Mouse (Mus musculus) heart, adult 2 months (tissue): Measurements from ENCODE around the gene Lamc2. TPM values are rescaled to one million over a fixed set of nuclear protein-coding genes. Genes with fewer than 3 reads are reported as not detected.

Experiments used
- DNase-seq, 2 experiments: peaks; one replicate each; pipeline ENCODE4 v3.0.0; 2021
- H3K27ac ChIP-seq: fragments of 200-600 bp; 2 replicates; pipeline ENCODE4 v1.8.1; 2022
- H3K27me3 ChIP-seq: fragments of 200-500 bp; 2 replicates; pipeline ENCODE4 v1.6.1; 2012; ENCODE audit warnings: mild to moderate bottlenecking, low read length, inconsistent platforms, mixed read lengths; ENCODE audit not compliant: control insufficient read depth, insufficient read depth
- H3K36me3 ChIP-seq: fragments of 200-500 bp; 2 replicates; pipeline ENCODE4 v1.6.1; 2012; ENCODE audit warnings: low read length, inconsistent platforms; ENCODE audit not compliant: control insufficient read depth, insufficient read depth
- H3K4me1 ChIP-seq: fragments of 200-500 bp; 2 replicates; pipeline ENCODE4 v1.6.1; 2011; ENCODE audit warnings: low read length; ENCODE audit not compliant: control insufficient read depth, insufficient read depth
- H3K4me3 ChIP-seq: fragments of 200-600 bp; 2 replicates; pipeline ENCODE4 v1.8.1; 2022
- H3K79me2 ChIP-seq: fragments of 200-500 bp; replicated peaks from 2 replicates; pipeline ENCODE4 v1.6.1; 2012; ENCODE audit warnings: mild to moderate bottlenecking, inconsistent platforms, low read length, moderate library complexity, mixed read lengths; ENCODE audit not compliant: control insufficient read depth, insufficient read depth
- H3K9ac ChIP-seq: fragments of 200-500 bp; 2 replicates; pipeline ENCODE4 v1.6.1; 2012; ENCODE audit warnings: low read depth, mild to moderate bottlenecking, control low read depth, inconsistent platforms, low read length, mixed read lengths
- CTCF ChIP-seq: fragments of 200-600 bp; IDR thresholded peaks from 2 replicates; pipeline ENCODE4 v1.8.1; 2022; ENCODE audit warnings: antibody characterized with exemption, mild to moderate bottlenecking, moderate library complexity
- EP300 ChIP-seq: fragments of 200-500 bp; IDR thresholded peaks from 2 replicates; pipeline ENCODE4 v1.6.1; 2011; ENCODE audit warnings: low read depth, low read length, control low read depth; ENCODE audit not compliant: insufficient read depth
- POLR2A ChIP-seq: fragments of 200-500 bp; IDR thresholded peaks from 2 replicates; pipeline ENCODE4 v1.6.1; 2011; ENCODE audit warnings: mild to moderate bottlenecking, low read depth, low read length, control low read depth; ENCODE audit not compliant: insufficient read depth
- WGBS: fragments of 180-500 bp; shearing (Covaris S2); methylation state at CpG from one replicate; pipeline ENCODE4 v1.1.7; 2018; 5-methylcytosine and 5-hydroxymethylcytosine counted together
- intact Hi-C: fragments of 180-260 bp; cut with DNase I; formaldehyde crosslinking; loops from one replicate; pipeline ENCODE4 v1.15.1; 2025
- polyA plus RNA-seq: library from polyadenylated mRNA; depleted of rRNA; stranded (reverse); fragments of >200 nt; gene quantifications from 2 replicates; pipeline ENCODE4 v1.2.3, GENCODE M21; 2012; rRNA removed
- total RNA-seq, 2 experiments: library from RNA; stranded (reverse); gene quantifications; 2 replicates each; pipeline ENCODE4 v1.2.3; 2021

Gene Lamc2
- total and polyA plus RNA-seq, 3 experiments = 1.6 to 11.8 (median 9.3) TPM

DNA sequence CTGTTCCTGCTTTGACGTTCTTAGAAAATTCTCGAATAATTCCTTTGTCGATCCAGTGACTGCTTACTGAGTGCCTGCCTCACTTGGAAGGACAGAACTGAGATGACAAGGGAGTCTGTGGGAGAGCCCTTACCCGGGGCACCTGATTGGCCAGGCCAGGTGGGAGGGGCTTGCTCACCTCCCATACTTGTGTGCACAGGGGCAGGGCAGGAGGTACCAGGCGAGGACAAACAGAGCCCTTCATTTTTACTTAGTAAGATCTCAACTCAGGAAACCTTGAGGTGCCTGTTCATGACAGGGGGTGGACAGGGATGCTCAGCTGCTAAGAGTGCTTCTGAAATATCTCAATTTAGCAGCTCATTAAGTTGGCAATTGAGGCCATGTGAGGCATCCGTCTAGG, 110.3 kb downstream of the Lamc2 start:
- H3K79me2 ChIP-seq = no peaks in the 10 kb centered on the region
- no peaks in the 10 kb centered on the region; the same call in 1 of the 2 replicates for H3K4me1 ChIP-seq
- WGBS = 49% methylated on average over 6 of the region's 6 CpGs
- no peak overlapping the region for H3K9ac ChIP-seq
- no peak overlapping the region for H3K27ac ChIP-seq
- H3K36me3 ChIP-seq = no peaks in the 10 kb centered on the region
- intact Hi-C loops = loop anchor here (1.0 kb wide), 1 partner anchor 9 kb away; no protein-coding TSS in a partner anchor
- no peak for TF ChIP-seq EP300
- TF ChIP-seq POLR2A = no peak
- TF ChIP-seq CTCF = no peak
- no peak for DNase-seq
- H3K27me3 ChIP-seq = no peaks in the 10 kb centered on the region
- H3K4me3 ChIP-seq = no peak overlapping the region

DNA sequence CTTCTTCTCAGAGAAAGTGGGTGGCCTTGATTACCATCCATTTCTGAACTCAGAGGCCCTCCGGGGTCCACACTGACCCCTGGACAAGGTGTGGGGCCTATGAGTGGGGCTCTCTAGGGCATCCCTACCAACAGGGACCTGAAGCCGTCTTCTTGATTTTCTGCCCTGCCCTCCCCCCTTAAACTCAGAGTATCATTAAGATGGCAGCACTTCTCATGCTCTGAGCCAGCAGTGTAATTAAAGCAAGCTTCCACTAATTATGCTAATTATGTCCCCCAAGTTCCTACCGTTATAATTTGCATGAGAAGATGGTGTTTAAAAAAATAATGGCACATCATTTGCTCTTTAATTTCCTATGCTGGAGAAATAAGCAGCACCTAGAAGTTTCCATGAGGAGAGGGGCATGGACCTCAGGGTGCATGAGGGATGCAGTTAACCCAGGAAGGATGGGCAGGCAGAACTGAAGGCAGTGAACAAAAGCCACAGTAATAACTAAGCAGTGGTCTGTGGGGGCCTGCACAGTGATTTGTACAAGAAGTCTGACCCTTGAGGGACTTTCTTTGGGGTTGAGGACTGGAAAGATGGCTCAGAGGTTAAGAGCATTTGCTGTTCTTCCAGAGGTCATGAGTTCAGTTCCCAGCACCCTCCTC, 111.0 kb downstream of the Lamc2 start:
- H3K79me2 ChIP-seq = no peaks in the 10 kb centered on the region
- H3K36me3 ChIP-seq = no peaks in the 10 kb centered on the region
- intact Hi-C loops = no loop called here
- H3K27ac ChIP-seq = no peak overlapping the region
- H3K4me3 ChIP-seq = no peak overlapping the region
- no peak for DNase-seq
- WGBS = 92% methylated on average over 3 of the region's 3 CpGs
- TF ChIP-seq CTCF = no peak
- TF ChIP-seq EP300 = no peak
- TF ChIP-seq POLR2A = no peak
- no peaks in the 10 kb centered on the region for H3K27me3 ChIP-seq
- no peak overlapping the region for H3K9ac ChIP-seq
- H3K4me1 ChIP-seq = no peaks in the 10 kb centered on the region; the same call in 1 of the 2 replicates

DNA sequence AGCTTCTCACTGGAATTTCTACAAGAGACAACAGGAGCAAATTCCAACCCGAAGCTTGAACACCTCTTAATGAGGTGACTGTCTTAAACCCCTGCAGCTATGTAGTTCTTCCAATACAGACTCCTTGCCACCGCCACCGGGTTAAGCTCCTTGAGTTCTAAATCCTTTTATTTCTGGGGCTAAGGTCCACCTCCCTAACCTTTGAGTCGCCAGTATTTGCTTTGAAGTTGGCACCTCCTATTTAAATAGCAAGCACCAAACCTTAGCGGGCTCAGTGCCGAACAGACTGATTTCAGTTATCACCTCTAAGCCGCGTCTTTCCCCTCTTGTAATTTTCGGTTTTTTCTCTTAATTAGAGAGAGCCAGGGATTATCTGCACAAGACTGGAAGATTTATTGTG, 112.8 kb downstream of the Lamc2 start:
- intact Hi-C loops = no loop called here
- DNase-seq = no peak
- Histone ChIP-seq H3K27ac (no peak overlapping the region), H3K9ac (no peak overlapping the region), H3K27me3 (no peaks in the 10 kb centered on the region), H3K36me3 (no peaks in the 10 kb centered on the region), H3K4me1 (no peaks in the 10 kb centered on the region; the same call in 1 of the 2 replicates), H3K79me2 (no peaks in the 10 kb centered on the region), H3K4me3 (no peak overlapping the region)
- WGBS = 60% methylated on average over 9 of the region's 9 CpGs
- TF ChIP-seq CTCF (no peak), EP300 (no peak), POLR2A (no peak)

Other genes starting within 250 kb of the Lamc2 start
- under 1 TPM; 0.66 to 0.89 TPM for gene Nmnat2, start 231.5 kb downstream of the Lamc2 start, total RNA-seq
- gene Nmnat2, start 231.5 kb downstream of the Lamc2 start, polyA plus RNA-seq = 0.29 and 0.61 TPM in 2 replicates
- 100 to 1,000 TPM; 111 to 116 TPM for gene Lamc1, start 146.3 kb upstream of the Lamc2 start, total RNA-seq
- 103 and 138 TPM in 2 replicates for gene Lamc1, start 146.3 kb upstream of the Lamc2 start, polyA plus RNA-seq
- gene Shcbp1l, start 238.7 kb upstream of the Lamc2 start, total RNA-seq = not detected
- gene Shcbp1l, start 238.7 kb upstream of the Lamc2 start, polyA plus RNA-seq = 0.06 TPM in 1 of 2 replicates, not detected in the other